Mouse (Mus musculus): ENCODE results near the gene Gm10273. TPM values are rescaled to one million over a fixed set of nuclear protein-coding genes. Genes with fewer than 3 reads are reported as not detected.

Gm10273 gene
- total RNA-seq, 2 experiments from 2014 or later, result 149 to 195 TPM

- DNase-seq, result no peak
Observed at GRCm38 (mm10) chr10:59402899-59403792, 7.7 kb downstream of the Gm10273 start, which contains the start of gene Pla2g12b. TSS of gene Pla2g12b (plus strand) at chr10:59403660.

DNA sequence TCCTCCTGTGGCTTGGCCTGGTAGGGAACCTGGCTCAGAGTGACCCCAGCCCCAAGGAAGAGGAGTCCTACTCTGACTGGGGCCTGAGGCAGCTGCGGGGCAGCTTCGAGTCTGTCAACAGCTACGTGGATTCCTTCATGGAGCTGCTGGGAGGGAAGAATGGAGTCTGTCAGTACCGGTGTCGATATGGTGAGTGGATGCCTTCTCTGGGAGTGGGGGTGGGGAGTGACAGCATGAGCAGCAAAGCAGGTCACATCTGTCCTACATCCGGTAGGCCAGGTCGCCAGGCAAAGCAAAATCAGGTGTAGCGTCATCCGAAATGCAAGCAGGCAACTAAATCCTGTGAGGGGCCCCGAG is 8.3 kb downstream of the Gm10273 start:
- DNase-seq, result no peak

DNA sequence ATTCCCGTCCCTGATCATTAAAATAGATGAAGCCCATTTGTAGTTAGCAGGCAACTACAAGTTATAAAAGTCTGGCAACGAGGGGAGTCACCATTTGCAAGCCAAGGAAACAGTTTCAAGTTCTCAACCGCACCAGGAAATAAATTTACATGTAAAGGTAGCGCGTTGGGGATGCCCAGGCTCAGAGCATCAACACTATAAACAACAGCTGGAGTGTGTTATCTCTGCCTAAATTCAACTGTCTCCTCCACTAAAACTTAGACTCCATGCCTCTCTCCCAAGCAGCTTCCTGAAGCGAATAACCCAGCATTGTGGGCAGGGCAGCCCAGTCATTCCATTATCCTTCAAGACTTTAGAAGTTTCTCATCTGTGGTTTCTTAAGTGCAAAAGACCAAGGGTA is 13.1 kb downstream of the Gm10273 start:
- DNase-seq, result no peak

- no peak for DNase-seq
Observed at GRCm38 (mm10) chr10:59410264-59410663, 14.8 kb downstream of the Gm10273 start.

DNA sequence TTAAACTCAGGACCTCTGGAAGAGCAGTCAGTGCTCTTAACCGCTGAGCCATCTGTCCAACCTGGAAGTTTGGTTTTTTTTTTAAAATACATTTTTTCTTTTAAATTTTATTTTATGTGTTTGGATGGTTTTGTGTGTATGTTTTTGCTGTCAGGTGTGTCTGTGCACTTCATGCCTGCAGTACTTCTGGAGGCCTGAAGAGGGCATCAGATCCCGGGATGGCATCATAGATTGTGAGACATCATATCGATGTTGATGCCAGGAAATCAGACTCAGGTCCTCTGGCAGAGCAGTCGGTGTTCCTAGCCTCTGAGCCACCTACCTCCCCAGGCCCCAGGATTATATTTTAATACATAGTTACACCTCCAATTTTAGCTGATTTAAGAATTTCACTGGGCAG is 18.3 kb downstream of the Gm10273 start:
- DNase-seq, result no peak

- no peak for DNase-seq
Observed at GRCm38 (mm10) chr10:59416623-59417022, 21.2 kb downstream of the Gm10273 start.

- no peak for DNase-seq
Observed at GRCm38 (mm10) chr10:59419516-59419915, 24.1 kb downstream of the Gm10273 start.

- no peak for DNase-seq
Observed at GRCm38 (mm10) chr10:59424453-59424852, 29.0 kb downstream of the Gm10273 start.

DNA sequence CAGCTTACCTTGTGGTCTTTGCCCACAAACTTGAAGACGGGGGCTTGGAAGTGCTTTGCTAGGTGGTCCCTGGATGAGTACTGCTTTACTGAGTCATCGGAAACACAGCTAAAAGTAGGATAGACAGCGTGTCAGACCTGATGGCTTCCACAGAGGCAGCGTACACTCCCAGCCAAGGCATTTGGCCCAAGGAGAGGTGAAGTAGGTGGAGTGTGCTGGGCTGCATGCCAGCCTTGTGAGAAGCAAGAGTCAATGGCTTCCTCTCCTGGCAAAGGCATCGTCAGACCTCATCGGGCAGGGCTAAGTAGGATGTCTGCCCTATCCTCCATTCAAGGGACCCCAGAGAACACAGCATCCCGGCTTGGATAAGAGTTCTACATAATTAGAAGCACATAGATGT is 29.9 kb downstream of the Gm10273 start:
- peak; percentile 76 to 84 for DNase-seq

DNA sequence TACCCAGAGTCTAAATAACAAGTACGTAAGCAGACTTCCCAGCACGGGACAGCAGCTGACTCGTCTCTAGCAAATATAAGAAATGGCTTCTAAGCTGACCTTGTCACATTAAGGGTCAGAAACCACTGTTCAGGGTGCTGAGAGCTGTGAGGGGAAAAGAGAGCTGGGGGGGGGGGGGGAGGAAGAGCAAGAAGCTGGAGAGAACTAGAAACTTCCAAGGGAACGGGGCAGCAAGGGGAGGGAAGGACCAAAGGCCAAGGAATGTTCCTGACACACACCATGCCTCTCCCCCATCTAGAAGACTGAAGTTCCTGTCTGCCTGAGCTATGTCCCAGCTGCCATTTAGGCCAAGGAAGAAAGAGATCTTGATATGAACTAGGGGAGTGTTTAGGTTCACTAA is 30.9 kb downstream of the Gm10273 start:
- no peak for DNase-seq

- no peak for DNase-seq
Observed at GRCm38 (mm10) chr10:59429448-59430135, 34.2 kb downstream of the Gm10273 start.

GRCm38 (mm10) chr10:59430701-59431218 is 35.3 kb downstream of the Gm10273 start:
- peak in 1 of 2 experiments; percentile 18 for DNase-seq

- no peak for DNase-seq
Observed at GRCm38 (mm10) chr10:59435746-59436145, 40.3 kb downstream of the Gm10273 start.

- DNase-seq, result no peak
Observed at GRCm38 (mm10) chr10:59438651-59439050, 43.2 kb downstream of the Gm10273 start.

DNA sequence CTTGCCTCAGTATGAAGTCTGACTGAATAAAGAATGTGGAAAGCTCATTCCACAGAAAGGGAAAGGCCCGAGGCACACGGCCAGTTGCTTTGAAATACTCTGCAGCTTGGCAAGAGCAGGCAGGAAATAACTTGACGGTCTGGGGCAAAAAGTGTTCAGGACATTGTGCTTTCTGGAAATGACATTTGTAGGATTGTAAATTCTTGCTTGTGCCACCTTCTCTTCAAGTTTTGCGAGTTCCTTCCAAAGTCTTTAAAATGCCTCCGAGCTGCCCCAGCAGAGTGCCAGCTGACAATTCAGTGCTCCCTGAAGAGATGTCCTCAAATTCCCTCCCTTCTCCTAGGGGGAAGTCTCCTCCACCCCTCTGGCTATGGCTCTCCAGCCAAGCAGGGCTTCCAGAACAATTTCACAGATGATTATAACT is 44.1 kb downstream of the Gm10273 start:
- DNase-seq, result peak; percentile 71 to 77

- DNase-seq, result no peak
Observed at GRCm38 (mm10) chr10:59440177-59440576, 44.7 kb downstream of the Gm10273 start.

- DNase-seq, result no peak
Observed at GRCm38 (mm10) chr10:59441735-59442134, 46.3 kb downstream of the Gm10273 start, which contains the start of gene Oit3. TSS of gene Oit3 (minus strand) at chr10:59441778.

- peak; percentile 19 to 24 for DNase-seq
Observed at GRCm38 (mm10) chr10:59443212-59443611, 47.8 kb downstream of the Gm10273 start.

GRCm38 (mm10) chr10:59444106-59444505 is 48.7 kb downstream of the Gm10273 start:
- DNase-seq, result no peak

- DNase-seq, result no peak
Observed at GRCm38 (mm10) chr10:59444635-59445034, 49.2 kb downstream of the Gm10273 start.

Measured in heart, adult 18-20 months (tissue).